Comparison of ENCODE assay signal across 9 mouse cellular contexts in genomic region chr14:15437046-15437445, GRCm38 (mm10). TPM values are rescaled to one million over a fixed set of nuclear protein-coding genes. Genes with fewer than 3 reads are reported as not detected.
DNase-seq lines count a peak whose midpoint lies in the region; ATAC-seq and TF ChIP-seq lines count a peak whose summit lies in the region.
"Had no signal": no experiment of that assay in that cellular context is flagged by ENCODE, and none has a peak within 500 bp of the region (broad histone marks: within the 10 kb centered on the region; RNA-seq: fewer than 3 reads in every experiment).

No protein-coding gene starts in this region.

- peak overlapping the region; percentile 70 to 74 for H3K4me3 ChIP-seq in heart, embryonic 14.5 days (ENCODE audit: control insufficient read depth in 1 of 2, insufficient read depth in 1 of 2, low read depth in 1 of 2, low read length in 2 of 2)
- H3K4me3 ChIP-seq in embryonic facial prominence, embryonic 10.5 days = peak overlapping the region; percentile 75
- peak overlapping the region; percentile 63 for H3K4me3 ChIP-seq in heart, postnatal 0 days (ENCODE audit: low read depth, low read length)
- H3K4me3 ChIP-seq in midbrain, embryonic 13.5 days (replicated peaks) = peak overlapping the region; percentile 59
- H3K4me3 ChIP-seq in thymus, adult 2 months (ENCODE audit: control insufficient read depth, insufficient read depth, low read length) = no peak overlapping the region

- no peak overlapping the region for H3K27ac ChIP-seq in heart, embryonic 14.5 days (replicated peaks in 1 of 2; ENCODE audit: control insufficient read depth in 1 of 2, insufficient read depth in 1 of 2, low read depth in 2 of 2, low read length in 2 of 2)
- H3K27ac ChIP-seq in embryonic facial prominence, embryonic 10.5 days (replicated peaks) = no peak overlapping the region
- H3K27ac ChIP-seq in heart, postnatal 0 days (ENCODE audit: low read depth) = peak overlapping the region; percentile 33; the same call in 1 of the 2 replicates
- no peak overlapping the region for H3K27ac ChIP-seq in midbrain, embryonic 13.5 days
- no peak overlapping the region for H3K27ac ChIP-seq in thymus, adult 2 months (ENCODE audit: control insufficient read depth, insufficient read depth, low read length)
- H3K27ac ChIP-seq: macrophage had no signal

- no peaks in the 10 kb centered on the region for H3K9me3 ChIP-seq in heart, embryonic 14.5 days (ENCODE audit: control insufficient read depth, low read length)
- no peaks in the 10 kb centered on the region for H3K9me3 ChIP-seq in embryonic facial prominence, embryonic 10.5 days
- no peaks in the 10 kb centered on the region for H3K9me3 ChIP-seq in heart, postnatal 0 days (replicated peaks; ENCODE audit: control insufficient read depth, low read length)
- no peaks in the 10 kb centered on the region for H3K9me3 ChIP-seq in midbrain, embryonic 13.5 days

- no peak for DNase-seq in heart, adult 18-20 months
- DNase-seq in embryonic facial prominence, embryonic 10.5 days (ENCODE audit: low spot score) = no peak
- DNase-seq in heart, postnatal 0 days (ENCODE audit: low spot score) = no peak
- DNase-seq in thymus, adult 2 months = no peak
- DNase-seq in gastrocnemius, adult 8-10 months (ENCODE audit: low spot score in 2 of 2) = no peak

- TF ChIP-seq EP300 in heart, postnatal 0 days (IDR thresholded peaks at IDR 0.05; ENCODE audit: low read depth) = no peak

- WGBS in heart, embryonic 14.5 days = 57% methylated on average over 4 of the region's 4 CpGs
- 45% methylated on average over 4 of the region's 4 CpGs for WGBS in embryonic facial prominence, embryonic 10.5 days
- WGBS in heart, postnatal 0 days = 47% methylated on average over 4 of the region's 4 CpGs
- 52% methylated on average over 4 of the region's 4 CpGs for WGBS in midbrain, embryonic 13.5 days
- 65% methylated on average over 4 of the region's 4 CpGs for WGBS in thymus, adult 2 months

- no peak for ATAC-seq in heart, embryonic 14.5 days (ENCODE audit: insufficient number of reproducible peaks, insufficient read depth, low FRiP score, low read depth)
- ATAC-seq in heart, postnatal 0 days (ENCODE audit: insufficient read depth, low read depth) = no peak
- no peak for ATAC-seq in midbrain, embryonic 13.5 days
- ATAC-seq in erythroid progenitor cell, adult 5-6 weeks (replicated peaks; ENCODE audit: low FRiP score, poor library complexity, severe bottlenecking) = no peak

- no peaks in the 10 kb centered on the region for H3K27me3 ChIP-seq in heart, embryonic 14.5 days (ENCODE audit: control insufficient read depth, insufficient read depth, low read length)
- H3K27me3 ChIP-seq in embryonic facial prominence, embryonic 10.5 days (replicated peaks; ENCODE audit: low read depth, poor library complexity, severe bottlenecking) = peaks cover 31% of the 10 kb centered on the region
- H3K27me3 ChIP-seq in heart, postnatal 0 days (ENCODE audit: control insufficient read depth, insufficient read depth, low read length) = no peaks in the 10 kb centered on the region
- peaks cover 29% of the 10 kb centered on the region for H3K27me3 ChIP-seq in midbrain, embryonic 13.5 days
- no peaks in the 10 kb centered on the region; the same call in 1 of the 2 replicates for H3K27me3 ChIP-seq in thymus, adult 2 months (ENCODE audit: control insufficient read depth, insufficient read depth, low read length)

- TF ChIP-seq POLR2A in thymus, adult 2 months (IDR thresholded peaks at IDR 0.05; ENCODE audit: control insufficient read depth, extremely low read depth, insufficient read depth, low read length, poor library complexity) = no peak

- H3K4me1 ChIP-seq in heart, embryonic 14.5 days (ENCODE audit: control insufficient read depth in 2 of 2, insufficient read depth in 2 of 2, low read length in 2 of 2) = peaks cover 8 to 12% of the 10 kb centered on the region in 2 experiments; a peak in 3 of 4 replicates
- peaks cover 19% of the 10 kb centered on the region for H3K4me1 ChIP-seq in embryonic facial prominence, embryonic 10.5 days
- H3K4me1 ChIP-seq in heart, postnatal 0 days (ENCODE audit: control insufficient read depth, insufficient read depth) = peaks cover 17% of the 10 kb centered on the region
- H3K4me1 ChIP-seq in midbrain, embryonic 13.5 days (replicated peaks) = peaks cover 11% of the 10 kb centered on the region; the same call in 1 of the 2 replicates
- 0 out of 2 replicates have a peak, but pooled peaks cover 2% of the 10 kb centered on the region for H3K4me1 ChIP-seq in thymus, adult 2 months (replicated peaks; ENCODE audit: control insufficient read depth, insufficient read depth, low read length)

- H3K4me2 ChIP-seq in heart, embryonic 14.5 days (ENCODE audit: low read length) = peak overlapping the region; percentile 84
- peak overlapping the region; percentile 88 for H3K4me2 ChIP-seq in heart, postnatal 0 days (ENCODE audit: low read depth, low read length)
- peak overlapping the region; percentile 83 for H3K4me2 ChIP-seq in midbrain, embryonic 13.5 days (replicated peaks)

- no peak for TF ChIP-seq CTCF in heart, postnatal 0 days (IDR thresholded peaks at IDR 0.05; ENCODE audit: low read depth)
- TF ChIP-seq CTCF in thymus, adult 2 months (IDR thresholded peaks at IDR 0.05; ENCODE audit: borderline replicate concordance, control insufficient read depth, extremely low read depth, insufficient read depth, low read length, poor library complexity) = no peak

- H3K9ac ChIP-seq in heart, embryonic 14.5 days (ENCODE audit: low read length) = peak overlapping the region; percentile 73; the same call in 1 of the 2 replicates
- H3K9ac ChIP-seq in heart, postnatal 0 days (replicated peaks; ENCODE audit: low read depth, low read length) = peak overlapping the region; percentile 51
- H3K9ac ChIP-seq in midbrain, embryonic 13.5 days (replicated peaks) = peak overlapping the region; percentile 66

- no peaks in the 10 kb centered on the region for H3K36me3 ChIP-seq in heart, embryonic 14.5 days (ENCODE audit: control insufficient read depth, insufficient read depth, low read length)
- no peaks in the 10 kb centered on the region for H3K36me3 ChIP-seq in embryonic facial prominence, embryonic 10.5 days (replicated peaks)
- 0 out of 2 replicates have a peak, but pooled peaks cover 6% of the 10 kb centered on the region for H3K36me3 ChIP-seq in heart, postnatal 0 days (replicated peaks; ENCODE audit: control insufficient read depth, insufficient read depth, low read length)
- H3K36me3 ChIP-seq in midbrain, embryonic 13.5 days = no peaks in the 10 kb centered on the region
- H3K36me3 ChIP-seq in thymus, adult 2 months (ENCODE audit: control insufficient read depth, insufficient read depth, low read length) = no peaks in the 10 kb centered on the region

RNA-seq across cellular contexts. Expression of gene Lrrc3b, which starts 1.7 kb away (rescaled TPM):
- polyA plus RNA-seq in heart, embryonic 14.5 days (2014; fragmentation: Nextera tagmentation; extraction: Ambion mirVana) = 8.6 and 9.3 TPM in 2 replicates
- 10 to 100 TPM; 24.2 to 27.7 TPM for total RNA-seq in heart, adult 18-20 months (2021)
- 2.1 and 2.5 TPM in 2 replicates for polyA plus RNA-seq in embryonic facial prominence, embryonic 10.5 days (2016; fragmentation: Nextera tagmentation; extraction: Ambion mirVana)
- 12.4 and 23.0 TPM in 2 replicates for total RNA-seq in heart, postnatal 0 days (2014; rRNA removed; ENCODE audit: low replicate concordance)
- 13.2 and 15.0 TPM in 2 replicates for polyA plus RNA-seq in heart, postnatal 0 days (2015; fragmentation: Nextera tagmentation; extraction: Ambion mirVana)
- 5.8 and 6.4 TPM in 2 replicates for polyA plus RNA-seq in midbrain, embryonic 13.5 days (2015; fragmentation: Nextera tagmentation; extraction: Ambion mirVana)
- not detected in 2 replicates for total RNA-seq in erythroid progenitor cell, adult 5-6 weeks (2015; ENCODE audit: low replicate concordance)
- not detected in 2 replicates for total RNA-seq in erythroid progenitor cell, adult 5-6 weeks (2017; ENCODE audit: low replicate concordance)
- 4.5 and 7.7 TPM in 2 replicates for polyA plus RNA-seq in thymus, adult 2 months (2012; rRNA removed)
- 1 to 10 TPM in 3 of 4 experiments, under 1 TPM in 1; 0.80 to 2.6 (median 2.1) TPM for total RNA-seq in gastrocnemius, adult 8-10 months (2022)
- polyA plus RNA-seq: macrophage had no signal
